Comparison of ENCODE assay signal across 8 mouse cellular contexts in genomic region chr2:105903896-105904756, GRCm38 (mm10). TPM values are rescaled to one million over a fixed set of nuclear protein-coding genes. Genes with fewer than 3 reads are reported as not detected.
DNase-seq lines count a peak whose midpoint lies in the region; ATAC-seq and TF ChIP-seq lines count a peak whose summit lies in the region.

Gene Elp4, minus strand, starts transcription at chr2:105904564.
Gene Immp1l, plus strand, starts transcription at chr2:105904638.

- H3K27me3 ChIP-seq in megakaryocyte, embryonic 14.5 days (replicated peaks): no peaks in the 10 kb centered on the region

- H3K9me3 ChIP-seq in megakaryocyte, embryonic 14.5 days: no peaks in the 10 kb centered on the region

- TF ChIP-seq CTCF in cortical plate, adult 2 months (IDR thresholded peaks at IDR 0.05; ENCODE audit: extremely low read depth, insufficient read depth, low read length): no peak

- peak; percentile 92 to 94 for DNase-seq in gastrocnemius, adult 8-10 months (ENCODE audit: low spot score in 2 of 2)
- DNase-seq in hindlimb bud, embryonic 11.5 days (ENCODE audit: extremely low spot score, low read depth, low spot score): peak; percentile 91
- peak; percentile 97 to 98 for DNase-seq in left cerebral cortex, adult 8-10 months (ENCODE audit: low spot score in 2 of 2)
- DNase-seq in right cerebral cortex, postnatal 10 days (ENCODE audit: low spot score in 2 of 2): peak; percentile 99
- peak; percentile 90 for DNase-seq in urinary bladder, postnatal 25 days (ENCODE audit: low spot score)

- H3K4me3 ChIP-seq in cortical plate, adult 2 months (ENCODE audit: insufficient read depth, low read length): peak within 1 kb of the TSS; percentile 90
- H3K4me3 ChIP-seq in megakaryocyte, embryonic 14.5 days (replicated peaks): peak within 1 kb of the TSS; percentile 95

- no peak within 1 kb of the TSS for H3K27ac ChIP-seq in cortical plate, adult 2 months (ENCODE audit: insufficient read depth, low read length)

- TF ChIP-seq POLR2A in cortical plate, adult 2 months (IDR thresholded peaks at IDR 0.05; ENCODE audit: extremely low read depth, insufficient read depth, low read length): peak; percentile 75; the same call in 1 of the 2 replicates

- H3K4me1 ChIP-seq in cortical plate, adult 2 months (ENCODE audit: control insufficient read depth, insufficient read depth, low read length): no peaks in the 10 kb centered on the region
- peaks cover 12% of the 10 kb centered on the region; the same call in 1 of the 2 replicates for H3K4me1 ChIP-seq in megakaryocyte, embryonic 14.5 days

- peaks cover 6% of the 10 kb centered on the region for H3K36me3 ChIP-seq in megakaryocyte, embryonic 14.5 days (replicated peaks; ENCODE audit: low read length)

- peak; percentile 98 for ATAC-seq in activated CD4-positive, CD25-positive, alpha-beta regulatory T cell, adult 4 months

RNA-seq across cellular contexts. Expression of gene Elp4, which starts in this region (rescaled TPM):
- 10 to 100 TPM; 10.4 to 12.7 TPM for polyA plus RNA-seq in activated CD4-positive, CD25-positive, alpha-beta regulatory T cell, adult 4 months (2017; shearing (Covaris generic))
- 7.4 and 9.0 TPM in 2 replicates for polyA plus RNA-seq in cortical plate, adult 2 months (2012; rRNA removed)
- total RNA-seq in gastrocnemius, adult 8-10 months (2022): 10 to 100 TPM in 1 of 4 experiments, 1 to 10 TPM in 3; 8.1 to 10.2 (median 8.9) TPM
- total RNA-seq in left cerebral cortex, adult 8-10 months (2022): 10 to 100 TPM; 17.3 to 28.9 (median 20.5) TPM
- 0.54 and 1.4 TPM in 2 replicates for polyA plus RNA-seq in megakaryocyte, embryonic 14.5 days (2012; ENCODE audit: insufficient read depth, low replicate concordance)

RNA-seq across cellular contexts. Expression of gene Immp1l, which starts in this region (rescaled TPM):
- polyA plus RNA-seq in activated CD4-positive, CD25-positive, alpha-beta regulatory T cell, adult 4 months (2017; shearing (Covaris generic)): 10 to 100 TPM; 55.0 to 56.4 TPM
- polyA plus RNA-seq in cortical plate, adult 2 months (2012; rRNA removed): 33.8 and 40.0 TPM in 2 replicates
- total RNA-seq in gastrocnemius, adult 8-10 months (2022): 10 to 100 TPM; 78.1 to 98.1 (median 90.0) TPM
- 10 to 100 TPM; 24.5 to 30.9 (median 27.4) TPM for total RNA-seq in left cerebral cortex, adult 8-10 months (2022)
- polyA plus RNA-seq in megakaryocyte, embryonic 14.5 days (2012; ENCODE audit: insufficient read depth, low replicate concordance): 1.8 TPM in 1 of 2 replicates, not detected in the other

Comparison
In these comparisons a context has a peak if more than half of its experiments do, and no peak if none do; other contexts are left out.
1. RNA of gene Immp1l (polyA plus RNA-seq): 55.0 to 56.4 TPM in activated CD4-positive, CD25-positive, alpha-beta regulatory T cell, adult 4 months and 33.8 to 40.0 TPM in cortical plate, adult 2 months; 1.8 TPM in megakaryocyte, embryonic 14.5 days; every median in the first group is over 10 times any median in the second.
2. Peak in every context shown above with its lines, with median percentiles within 50 percentile points of each other: DNase-seq.